10 mouse cellular contexts compared by ENCODE assay signal in genomic region chr5:127406014-127406655, GRCm38 (mm10).
DNase-seq lines count a peak whose midpoint lies in the region; ATAC-seq lines count a peak whose summit lies in the region.
"Had no signal": no experiment of that assay in that cellular context is flagged by ENCODE, and none has a peak within 500 bp of the region (broad histone marks: within the 10 kb centered on the region; RNA-seq: fewer than 3 reads in every experiment).

No protein-coding gene starts in this region.

- H3K27me3 ChIP-seq in hindbrain, embryonic 10.5 days (ENCODE audit: insufficient read depth, poor library complexity, severe bottlenecking), result no peaks in the 10 kb centered on the region
- H3K27me3 ChIP-seq in hindbrain, embryonic 16.5 days (replicated peaks; ENCODE audit: control insufficient read depth, insufficient read depth, low read length), result no peaks in the 10 kb centered on the region
- no peaks in the 10 kb centered on the region for H3K27me3 ChIP-seq in embryonic facial prominence, embryonic 10.5 days (replicated peaks; ENCODE audit: low read depth, poor library complexity, severe bottlenecking)
- no peaks in the 10 kb centered on the region for H3K27me3 ChIP-seq in hindbrain, embryonic 14.5 days (ENCODE audit: control insufficient read depth, insufficient read depth, low read length)
- no peaks in the 10 kb centered on the region for H3K27me3 ChIP-seq in midbrain, embryonic 14.5 days (ENCODE audit: control insufficient read depth, insufficient read depth, low read length)

- H3K9me3 ChIP-seq in hindbrain, embryonic 10.5 days, result peaks cover 5% of the 10 kb centered on the region; the same call in 1 of the 2 replicates
- peaks cover 2% of the 10 kb centered on the region; the same call in 1 of the 2 replicates for H3K9me3 ChIP-seq in hindbrain, embryonic 16.5 days (ENCODE audit: control insufficient read depth, low read length)
- peaks cover 5% of the 10 kb centered on the region; the same call in 1 of the 2 replicates for H3K9me3 ChIP-seq in embryonic facial prominence, embryonic 10.5 days
- H3K9me3 ChIP-seq in hindbrain, embryonic 14.5 days (ENCODE audit: control insufficient read depth, low read length), result no peaks in the 10 kb centered on the region
- no peaks in the 10 kb centered on the region; the same call in 1 of the 2 replicates for H3K9me3 ChIP-seq in midbrain, embryonic 14.5 days (ENCODE audit: control insufficient read depth, low read length)

- H3K9ac ChIP-seq in hindbrain, embryonic 16.5 days (ENCODE audit: low read depth, low read length), result no peak overlapping the region
- H3K9ac ChIP-seq in hindbrain, embryonic 14.5 days, result no peak overlapping the region
- H3K9ac ChIP-seq in midbrain, embryonic 14.5 days (replicated peaks; ENCODE audit: low read length), result no peak overlapping the region

- no peak overlapping the region for H3K4me2 ChIP-seq in hindbrain, embryonic 16.5 days (ENCODE audit: low read length)
- no peak overlapping the region for H3K4me2 ChIP-seq in hindbrain, embryonic 14.5 days (replicated peaks)
- no peak overlapping the region for H3K4me2 ChIP-seq in midbrain, embryonic 14.5 days (ENCODE audit: low read length)

- H3K36me3 ChIP-seq in hindbrain, embryonic 10.5 days, result 0 out of 2 replicates have a peak, but pooled peaks cover 10% of the 10 kb centered on the region
- H3K36me3 ChIP-seq in hindbrain, embryonic 16.5 days (ENCODE audit: control insufficient read depth, insufficient read depth, low read length), result no peaks in the 10 kb centered on the region
- peaks cover 12% of the 10 kb centered on the region for H3K36me3 ChIP-seq in embryonic facial prominence, embryonic 10.5 days (replicated peaks)
- H3K36me3 ChIP-seq in hindbrain, embryonic 14.5 days (replicated peaks; ENCODE audit: control insufficient read depth, insufficient read depth), result no peaks in the 10 kb centered on the region
- H3K36me3 ChIP-seq in midbrain, embryonic 14.5 days (ENCODE audit: control insufficient read depth, insufficient read depth, low read length), result no peaks in the 10 kb centered on the region

- 26% methylated on average over 9 of the region's 9 CpGs for WGBS in hindbrain, embryonic 10.5 days
- 40% methylated on average over 9 of the region's 9 CpGs for WGBS in hindbrain, embryonic 16.5 days
- 16% methylated on average over 9 of the region's 9 CpGs for WGBS in embryonic facial prominence, embryonic 10.5 days
- 33% methylated on average over 9 of the region's 9 CpGs for WGBS in hindbrain, embryonic 14.5 days
- WGBS in midbrain, embryonic 14.5 days, result 17% methylated on average over 9 of the region's 9 CpGs

- peaks cover 27% of the 10 kb centered on the region for H3K4me1 ChIP-seq in hindbrain, embryonic 10.5 days (replicated peaks)
- peaks cover 12% of the 10 kb centered on the region for H3K4me1 ChIP-seq in hindbrain, embryonic 16.5 days (ENCODE audit: control insufficient read depth, insufficient read depth, low read depth, low read length)
- H3K4me1 ChIP-seq in embryonic facial prominence, embryonic 10.5 days, result peaks cover 31% of the 10 kb centered on the region
- peaks cover 21% of the 10 kb centered on the region for H3K4me1 ChIP-seq in hindbrain, embryonic 14.5 days (replicated peaks; ENCODE audit: control insufficient read depth, insufficient read depth, low read length)
- peaks cover 7% of the 10 kb centered on the region for H3K4me1 ChIP-seq in midbrain, embryonic 14.5 days (ENCODE audit: control insufficient read depth, insufficient read depth, low read length)

- no peak for ATAC-seq in hindbrain, embryonic 16.5 days
- ATAC-seq in hindbrain, embryonic 14.5 days (ENCODE audit: low FRiP score), result no peak
- ATAC-seq in midbrain, embryonic 14.5 days (ENCODE audit: low FRiP score, low TSS enrichment), result no peak

- peak; percentile 63 for DNase-seq in hindbrain, embryonic 10.5 days (ENCODE audit: low spot score)
- peak; percentile 78 for DNase-seq in embryonic facial prominence, embryonic 10.5 days (ENCODE audit: low spot score)
- DNase-seq in hindbrain, embryonic 14.5 days (ENCODE audit: low spot score), result peak; percentile 28
- peak; percentile 29 for DNase-seq in midbrain, embryonic 14.5 days
- DNase-seq in ovary, postnatal 14 days (ENCODE audit: low spot score), result no peak
- DNase-seq in layer of hippocampus, adult 11-12 months (ENCODE audit: low spot score), result no peak
- no peak for DNase-seq in gastrocnemius, adult 8-10 months (ENCODE audit: low spot score in 2 of 2)

- no peak overlapping the region for H3K4me3 ChIP-seq in hindbrain, embryonic 10.5 days
- H3K4me3 ChIP-seq in hindbrain, embryonic 16.5 days (ENCODE audit: low read length), result no peak overlapping the region
- no peak overlapping the region for H3K4me3 ChIP-seq in embryonic facial prominence, embryonic 10.5 days
- no peak overlapping the region for H3K4me3 ChIP-seq in hindbrain, embryonic 14.5 days (replicated peaks; ENCODE audit: low read length)
- H3K4me3 ChIP-seq in midbrain, embryonic 14.5 days (replicated peaks; ENCODE audit: low read depth, low read length), result no peak overlapping the region
- H3K4me3 ChIP-seq: gastrocnemius, adult 2 months had no signal

- H3K27ac ChIP-seq in hindbrain, embryonic 10.5 days, result peak overlapping the region; percentile 72; the same call in 1 of the 2 replicates
- H3K27ac ChIP-seq in hindbrain, embryonic 16.5 days (ENCODE audit: low read depth, low read length), result no peak overlapping the region
- H3K27ac ChIP-seq in embryonic facial prominence, embryonic 10.5 days (replicated peaks), result peak overlapping the region; percentile 79
- H3K27ac ChIP-seq in hindbrain, embryonic 14.5 days, result no peak overlapping the region
- H3K27ac ChIP-seq in midbrain, embryonic 14.5 days (replicated peaks; ENCODE audit: low read depth, low read length), result no peak overlapping the region
- H3K27ac ChIP-seq: gastrocnemius, adult 2 months; macrophage had no signal

Comparison
In these comparisons a context has a peak if more than half of its experiments do, and no peak if none do; other contexts are left out.
1. H3K27ac ChIP-seq: peak in hindbrain, embryonic 10.5 days (single experiment) and embryonic facial prominence, embryonic 10.5 days (single experiment); none in hindbrain, embryonic 16.5 days (single experiment), hindbrain, embryonic 14.5 days (single experiment) and midbrain, embryonic 14.5 days (single experiment).
2. DNase-seq: peak in hindbrain, embryonic 10.5 days (single experiment), embryonic facial prominence, embryonic 10.5 days (single experiment), hindbrain, embryonic 14.5 days (single experiment) and midbrain, embryonic 14.5 days (single experiment); none in ovary, postnatal 14 days (single experiment), layer of hippocampus, adult 11-12 months (single experiment) and gastrocnemius, adult 8-10 months (0 of 2).